Mouse (Mus musculus): Measurements from ENCODE around the gene Vdr.

DNA sequence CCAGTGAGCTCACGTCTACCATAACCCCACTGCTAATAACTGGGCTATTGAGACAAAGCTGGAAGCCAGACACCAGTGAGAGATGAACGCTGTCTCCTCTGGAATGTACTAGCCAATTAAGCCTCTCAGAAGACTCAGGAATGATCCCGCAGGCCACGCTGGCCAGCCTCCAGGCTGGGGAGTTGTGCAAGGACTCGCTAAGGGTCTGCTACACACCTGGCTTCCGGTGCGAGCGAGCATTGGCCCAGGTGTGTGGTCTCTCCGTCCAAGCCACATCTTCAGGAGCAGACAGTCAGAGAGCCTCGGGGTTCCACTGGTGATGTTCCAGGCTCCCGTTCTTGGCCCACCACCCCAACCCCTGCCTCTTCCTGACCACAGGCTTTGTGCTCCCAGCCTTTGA lies 46.0 kb upstream of the Vdr start:
- TF ChIP-seq CTCF (IDR thresholded peaks at IDR 0.05; ENCODE audit: low read depth) = no peak
- no peak for TF ChIP-seq EP300 (IDR thresholded peaks at IDR 0.05; ENCODE audit: low read depth)

Data from liver, embryonic 14.5 days (tissue).